Mouse (Mus musculus) neural tube, embryonic 11.5 days (tissue): Measurements from ENCODE around the gene Ccdc47. TPM values are rescaled to one million over a fixed set of nuclear protein-coding genes. Genes with fewer than 3 reads are reported as not detected.

Experiments
- ATAC-seq: fragments of 200-750 bp; cut with Nextera tagmentation; 2 replicates; pipeline ENCODE4 v1.8.0; 2017; ENCODE audit warnings: moderate number of reproducible peaks, mild to moderate bottlenecking, moderate TSS enrichment, moderate library complexity; ENCODE audit not compliant: insufficient read depth, low FRiP score, low TSS enrichment
- DNase-seq: peaks from one replicate; pipeline ENCODE4 v3.0.0-alpha.2; 2015; ENCODE audit warnings: low spot score
- H3K27ac ChIP-seq: fragments of 300-500 bp; sonication (generic); 2 replicates; pipeline ENCODE4 v1.5.1; 2014; ENCODE audit warnings: low read depth, mild to moderate bottlenecking, low read length
- H3K27me3 ChIP-seq: fragments of 300-500 bp; sonication (generic); 2 replicates; pipeline ENCODE4 v1.6.1; 2014; ENCODE audit warnings: mild to moderate bottlenecking, low read length, mixed read lengths; ENCODE audit not compliant: control insufficient read depth, insufficient read depth
- H3K36me3 ChIP-seq: fragments of 300-500 bp; sonication (generic); 2 replicates; pipeline ENCODE4 v1.6.1; 2014; ENCODE audit warnings: mild to moderate bottlenecking, low read length, moderate library complexity, mixed read lengths; ENCODE audit not compliant: control insufficient read depth, insufficient read depth
- H3K4me1 ChIP-seq: fragments of 300-500 bp; sonication (generic); 2 replicates; pipeline ENCODE4 v1.6.1; 2014; ENCODE audit warnings: low read length, mixed read lengths; ENCODE audit not compliant: control insufficient read depth, insufficient read depth
- H3K4me2 ChIP-seq: fragments of 300-500 bp; sonication (generic); 2 replicates; pipeline ENCODE4 v1.6.1; 2014; ENCODE audit warnings: low read depth, mild to moderate bottlenecking, moderate library complexity
- H3K4me3 ChIP-seq: fragments of 300-500 bp; sonication (generic); 2 replicates; pipeline ENCODE4 v1.5.1; 2014; ENCODE audit warnings: low read depth, low read length
- H3K9ac ChIP-seq: fragments of 300-500 bp; sonication (generic); 2 replicates; pipeline ENCODE4 v1.6.1; 2014; ENCODE audit warnings: mild to moderate bottlenecking, low read length
- H3K9me3 ChIP-seq: fragments of 300-500 bp; sonication (generic); 2 replicates; pipeline ENCODE4 v1.6.1; 2016; ENCODE audit warnings: low read length; ENCODE audit not compliant: control insufficient read depth
- WGBS: fragments of 180-500 bp; shearing (Covaris S2); extraction: QIAGEN DNeasy Blood & Tissue Kit; methylation state at CpG from one replicate; pipeline ENCODE4 v1.1.7; 2014; 5-methylcytosine and 5-hydroxymethylcytosine counted together
- polyA plus RNA-seq: library from polyadenylated mRNA; unstranded; fragments of >200 nt; fragmentation: Nextera tagmentation; extraction: Ambion mirVana; gene quantifications from 2 replicates; pipeline ENCODE4 v1.2.1, GENCODE M21; 2014

Gene Ccdc47
- polyA plus RNA-seq, 1 experiment from 2014 or later, result 73.4 TPM

- 30% methylated on average over 22 of the region's 22 CpGs for WGBS
- no peaks in the 10 kb centered on the region for H3K9me3 ChIP-seq
- H3K4me2 ChIP-seq, result peak within 1 kb of the TSS; percentile 94
- peaks cover 12% of the 10 kb centered on the region for H3K36me3 ChIP-seq
- H3K27me3 ChIP-seq, result no peaks in the 10 kb centered on the region
- H3K27ac ChIP-seq, result peak within 1 kb of the TSS; percentile 97
- H3K9ac ChIP-seq, result peak within 1 kb of the TSS; percentile 95
- DNase-seq (no peak), ATAC-seq (0 out of 2 replicates have a peak, but pooled peaks have one; percentile 18)
- H3K4me3 ChIP-seq, result peak within 1 kb of the TSS; percentile 86
- H3K4me1 ChIP-seq, result peaks cover 17% of the 10 kb centered on the region
Measured at GRCm38 (mm10) chr11:106160841-106161721, 55.1 kb downstream of the Ccdc47 start, which contains the start of the genes Gm10840 and Limd2. Gm10840 (plus strand) TSS chr11:106160850. Limd2 (minus strand) TSS chr11:106160860.

- WGBS, result under 1% methylated on average over 69 of the region's 106 CpGs
- Histone ChIP-seq H3K4me2 (peak overlapping the region; percentile 94), H3K9ac (peak overlapping the region; percentile 95), H3K9me3 (no peaks in the 10 kb centered on the region), H3K4me1 (peaks cover 17% of the 10 kb centered on the region), H3K36me3 (peaks cover 12% of the 10 kb centered on the region), H3K27me3 (no peaks in the 10 kb centered on the region), H3K27ac (peak overlapping the region; percentile 97), H3K4me3 (peak overlapping the region; percentile 86)
- DNase-seq (peak; percentile 85), ATAC-seq (peak; percentile 71)
Measured at GRCm38 (mm10) chr11:106159921-106160840, 56.0 kb downstream of the Ccdc47 start.

DNA sequence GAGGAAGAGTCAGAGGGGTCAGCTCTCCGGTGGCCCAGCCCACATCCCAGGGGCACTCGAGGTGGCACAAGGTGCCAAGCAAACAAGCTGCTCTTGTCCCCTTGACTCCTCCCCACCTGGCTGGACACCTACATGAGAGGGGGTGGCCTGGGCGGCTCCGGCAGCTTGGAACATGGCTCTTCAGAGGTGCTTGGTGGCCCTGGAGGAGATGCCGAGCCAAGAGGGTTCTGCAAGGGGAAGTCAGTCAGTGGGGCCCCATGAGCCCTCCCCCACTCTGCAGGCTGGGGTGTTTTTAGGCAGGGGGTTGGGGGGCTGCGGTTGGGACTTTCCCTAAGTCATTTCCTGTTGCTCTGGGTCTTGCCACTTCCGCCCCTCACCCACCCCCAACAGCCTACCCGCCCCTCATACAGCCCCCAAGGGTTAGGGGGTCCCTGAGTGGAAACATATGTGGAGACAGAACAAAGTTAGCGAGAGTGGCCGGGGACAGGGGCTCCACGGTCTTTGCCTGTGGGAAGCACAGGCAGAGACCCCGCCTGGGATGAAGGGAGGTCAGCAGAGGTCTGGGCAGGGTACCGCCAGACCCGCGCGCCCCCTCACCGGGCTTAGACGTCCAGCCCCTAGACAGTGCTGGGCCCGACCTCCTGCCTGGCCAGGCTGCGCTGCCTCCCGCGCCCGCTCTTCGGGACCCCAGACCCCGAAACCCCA, 56.8 kb downstream of the Ccdc47 start:
- ATAC-seq, result peak; percentile 56

GRCm38 (mm10) chr11:106158930-106159215, 57.3 kb downstream of the Ccdc47 start:
- no peaks in the 10 kb centered on the region for H3K27me3 ChIP-seq
- H3K4me3 ChIP-seq, result peak overlapping the region; percentile 86
- H3K4me1 ChIP-seq, result peaks cover 17% of the 10 kb centered on the region
- ATAC-seq (no peak), DNase-seq (no peak)
- peak overlapping the region; percentile 94 for H3K4me2 ChIP-seq
- H3K36me3 ChIP-seq, result peaks cover 12% of the 10 kb centered on the region
- WGBS, result 65% methylated on average over 7 of the region's 9 CpGs
- peak overlapping the region; percentile 97 for H3K27ac ChIP-seq
- no peaks in the 10 kb centered on the region for H3K9me3 ChIP-seq
- peak overlapping the region; percentile 95 for H3K9ac ChIP-seq

More for the DNA sequence above, 56.8 kb downstream of the Ccdc47 start:
- Histone ChIP-seq H3K27ac (peak overlapping the region; percentile 97), H3K4me3 (peak overlapping the region; percentile 86), H3K36me3 (peaks cover 12% of the 10 kb centered on the region), H3K9me3 (no peaks in the 10 kb centered on the region), H3K4me2 (peak overlapping the region; percentile 94), H3K27me3 (no peaks in the 10 kb centered on the region), H3K9ac (peak overlapping the region; percentile 95), H3K4me1 (peaks cover 17% of the 10 kb centered on the region)
- under 1% methylated on average over 24 of the region's 25 CpGs for WGBS
- peak; percentile 64 for DNase-seq

DNA sequence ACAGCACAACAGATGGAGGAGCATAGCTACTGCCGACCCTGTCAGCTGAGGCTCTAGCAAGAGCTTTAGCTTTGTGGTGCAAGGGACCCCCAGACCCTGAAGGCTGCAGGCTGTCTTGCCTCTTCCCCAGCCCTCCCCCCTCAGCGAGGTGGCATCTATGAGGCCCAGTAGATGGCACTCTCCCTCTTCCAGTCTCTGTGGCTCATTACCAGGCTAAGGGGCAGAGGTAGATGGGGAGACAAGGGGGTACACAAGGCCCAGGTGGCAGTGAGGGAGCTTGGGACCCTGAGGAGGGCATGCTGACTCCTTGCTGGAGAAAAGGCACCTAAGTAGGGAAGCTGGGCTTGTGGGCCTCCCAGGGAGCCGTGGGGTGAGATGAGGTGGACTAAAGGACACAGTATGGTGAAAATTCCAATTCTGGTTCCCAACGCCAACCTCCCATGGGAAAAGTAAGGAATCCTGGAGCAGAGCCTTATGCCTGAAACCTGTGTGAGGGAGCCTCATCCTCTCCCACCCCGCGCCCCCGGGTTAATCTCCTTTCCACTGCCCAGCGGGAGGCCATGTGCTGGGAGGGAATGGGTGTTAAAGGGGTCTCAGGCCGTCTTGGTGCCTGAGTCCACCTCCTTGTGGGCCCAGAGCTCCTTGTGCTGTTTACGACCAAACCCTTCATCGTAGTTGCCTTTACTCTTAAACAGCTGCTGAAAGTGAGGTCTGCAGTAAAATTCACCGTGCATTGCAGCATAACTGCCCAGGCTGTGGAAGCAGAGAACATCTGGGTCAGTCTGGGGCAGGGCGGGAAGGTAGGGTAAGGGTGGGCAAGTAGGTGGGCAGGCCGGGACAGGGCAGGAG, 57.8 kb downstream of the Ccdc47 start:
- peak overlapping the region; percentile 95 for H3K9ac ChIP-seq
- ATAC-seq (no peak), DNase-seq (no peak)
- WGBS, result 64% methylated on average over 14 of the region's 14 CpGs
- peak overlapping the region; percentile 86 for H3K4me3 ChIP-seq
- H3K36me3 ChIP-seq, result peaks cover 14% of the 10 kb centered on the region
- no peaks in the 10 kb centered on the region for H3K27me3 ChIP-seq
- H3K4me2 ChIP-seq, result peak overlapping the region; percentile 94
- peak overlapping the region; percentile 97; the same call in 1 of the 2 replicates for H3K27ac ChIP-seq
- H3K4me1 ChIP-seq, result peaks cover 17% of the 10 kb centered on the region
- H3K9me3 ChIP-seq, result no peaks in the 10 kb centered on the region

GRCm38 (mm10) chr11:106157154-106157553, 59.0 kb downstream of the Ccdc47 start:
- no peak overlapping the region for H3K4me3 ChIP-seq
- H3K27ac ChIP-seq, result no peak overlapping the region
- DNase-seq (no peak), ATAC-seq (no peak)
- H3K9ac ChIP-seq, result no peak overlapping the region
- H3K36me3 ChIP-seq, result peaks cover 15% of the 10 kb centered on the region
- H3K27me3 ChIP-seq, result no peaks in the 10 kb centered on the region
- peaks cover 17% of the 10 kb centered on the region for H3K4me1 ChIP-seq
- no peak overlapping the region for H3K4me2 ChIP-seq
- H3K9me3 ChIP-seq, result no peaks in the 10 kb centered on the region
- WGBS, result 90% methylated on average over 7 of the region's 7 CpGs

GRCm38 (mm10) chr11:106156257-106156656, 59.9 kb downstream of the Ccdc47 start:
- Histone ChIP-seq H3K4me2 (no peak overlapping the region), H3K4me3 (no peak overlapping the region), H3K9me3 (no peaks in the 10 kb centered on the region), H3K36me3 (peaks cover 18% of the 10 kb centered on the region), H3K27ac (no peak overlapping the region), H3K27me3 (no peaks in the 10 kb centered on the region), H3K9ac (no peak overlapping the region), H3K4me1 (peaks cover 17% of the 10 kb centered on the region)
- DNase-seq (no peak), ATAC-seq (no peak)
- WGBS, result 81% methylated on average over 1 of the region's 1 CpGs
